Mouse (Mus musculus): Measurements from ENCODE around the gene Ginm1.
"Not testable (repeated sequence)": the region's sequence is repeated elsewhere in the genome, so short reads cannot be mapped to it uniquely, and the experiment has no call there.

Gene Ginm1

DNA sequence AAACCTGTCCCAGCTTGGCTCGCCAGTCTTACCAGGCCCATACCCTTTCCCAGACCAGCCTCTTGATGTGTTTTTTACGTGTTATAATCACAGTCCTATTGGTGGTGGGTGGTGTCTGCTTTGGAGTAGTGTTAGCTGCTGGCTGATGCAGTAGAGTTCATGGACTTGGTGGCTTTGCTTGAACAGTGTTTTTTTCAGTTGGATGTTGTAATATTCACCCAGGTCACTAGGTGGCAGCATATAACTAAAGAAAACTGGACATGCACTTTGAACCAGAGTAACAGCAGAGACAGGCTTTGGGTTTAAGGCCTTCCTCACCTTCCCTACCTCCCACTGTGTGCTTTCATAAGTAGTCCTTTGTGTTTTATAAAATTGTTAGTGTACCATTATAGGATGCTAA is 17.3 kb upstream of the Ginm1 start:
- peak in 1 of 2 experiments; percentile 25 for DNase-seq (ENCODE audit: low spot score in 2 of 2)

DNA sequence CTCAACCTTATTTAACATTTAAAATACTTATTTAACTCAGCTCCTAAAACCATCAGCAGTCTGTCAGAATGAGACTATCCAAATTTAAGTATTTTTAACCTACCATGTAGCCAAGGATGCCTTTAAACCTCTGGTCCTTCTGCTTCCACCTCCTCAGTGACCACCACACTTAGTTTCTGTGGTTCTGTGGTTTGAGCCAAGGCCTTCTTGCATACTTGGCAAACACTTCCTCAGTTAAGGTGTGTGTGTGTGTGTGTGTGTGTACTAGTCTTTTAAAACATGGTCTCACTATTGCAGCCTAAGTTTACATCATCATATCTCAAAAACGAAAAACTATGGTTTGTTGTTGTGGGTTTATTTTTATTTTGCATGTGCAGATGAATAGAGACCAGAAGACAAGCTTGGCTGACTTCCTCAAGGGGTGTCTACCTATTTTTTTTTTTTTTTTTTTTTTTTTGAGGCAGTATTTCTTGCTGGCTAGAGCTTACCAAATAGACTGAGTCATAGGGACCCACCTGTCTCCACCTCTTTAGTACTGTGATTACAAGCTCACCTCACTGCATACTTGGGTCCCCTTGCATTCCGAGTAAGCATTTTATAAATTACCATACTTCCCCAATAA is 10.0 kb upstream of the Ginm1 start:
- no peak for DNase-seq (ENCODE audit: low spot score in 2 of 2)

DNA sequence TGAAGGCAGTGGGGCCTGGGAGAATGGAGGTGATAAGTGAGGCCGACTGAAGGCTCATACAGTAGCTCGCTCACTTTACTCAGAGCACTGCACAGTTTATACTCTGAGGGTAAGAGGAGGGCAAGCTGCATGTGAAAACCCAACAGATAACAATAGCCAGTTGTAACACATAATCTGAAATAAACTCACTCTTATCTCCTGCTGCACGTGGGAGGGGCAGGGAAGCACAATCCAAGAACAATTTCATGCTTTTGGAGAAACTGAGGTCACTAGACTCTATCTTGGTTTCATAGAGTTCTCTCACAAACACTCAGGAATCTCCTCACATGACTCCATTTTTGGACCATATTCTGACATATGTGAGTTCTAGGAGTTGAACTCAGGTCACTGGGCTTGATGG is 8.6 kb upstream of the Ginm1 start:
- DNase-seq (ENCODE audit: low spot score in 2 of 2): no peak

DNA sequence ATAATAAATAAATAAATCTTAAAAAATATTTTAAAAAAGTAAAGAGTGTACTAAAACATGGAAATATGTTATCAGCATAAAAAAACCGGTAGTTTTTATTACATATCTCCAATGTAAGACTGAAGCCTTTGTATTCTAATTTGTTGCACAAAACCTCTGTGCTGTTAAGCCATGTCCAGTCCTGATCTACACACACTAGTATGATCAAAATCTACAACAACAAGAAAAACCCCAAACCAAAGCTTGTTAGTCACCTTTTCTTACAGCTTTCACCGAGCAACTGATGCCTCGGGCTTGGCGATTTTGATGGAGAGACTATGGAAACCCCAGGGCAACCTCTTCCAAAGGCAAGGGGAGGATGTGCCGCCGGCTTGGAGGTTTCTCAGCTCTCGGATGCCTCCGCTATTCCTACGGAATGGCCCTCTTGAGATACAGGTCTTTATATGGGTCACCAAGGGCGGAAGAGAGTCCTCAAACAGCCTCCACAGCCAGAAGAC is 322 bp downstream of the Ginm1 start:
- DNase-seq (ENCODE audit: low spot score in 2 of 2): no peak

DNA sequence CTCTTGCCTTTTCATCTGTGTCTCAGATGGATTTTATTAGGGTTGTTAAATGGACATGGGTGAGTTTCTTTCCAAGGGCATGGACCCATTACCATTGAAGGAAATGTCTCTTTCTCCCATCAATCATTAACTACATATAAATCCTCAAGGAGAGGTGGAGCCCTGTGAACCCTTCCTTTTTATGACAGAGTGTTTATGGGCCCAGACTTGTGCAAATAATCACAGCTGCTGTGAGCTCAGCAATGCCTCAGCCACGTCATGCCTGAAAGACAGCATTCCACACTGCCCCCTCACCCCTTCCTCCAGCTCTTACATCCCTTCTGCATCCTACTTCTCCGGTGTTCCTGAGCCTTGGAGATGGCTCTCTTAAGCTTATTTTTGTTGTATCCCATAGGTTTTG is 5.3 kb downstream of the Ginm1 start:
- no peak for DNase-seq (ENCODE audit: low spot score in 2 of 2)

DNA sequence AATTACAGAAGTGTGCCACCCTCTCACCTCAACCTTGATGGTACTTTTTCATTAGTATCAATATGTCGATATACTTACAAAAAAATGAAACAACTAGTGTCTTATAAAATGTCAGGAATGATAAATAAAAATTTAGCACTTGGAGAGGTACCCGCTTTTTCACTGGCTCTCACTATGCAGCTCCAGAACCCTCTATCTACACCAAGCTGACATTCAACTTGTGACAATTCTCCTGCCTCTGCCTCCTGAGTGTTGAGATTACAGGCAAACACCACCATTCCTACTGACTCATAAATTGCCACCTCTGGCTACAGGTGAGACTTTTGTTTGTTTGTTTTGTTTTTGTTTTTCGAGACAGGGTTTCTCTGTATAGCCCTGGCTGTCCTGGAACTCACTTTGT is 11.4 kb downstream of the Ginm1 start:
- no peak for DNase-seq (ENCODE audit: low spot score in 2 of 2)

DNA sequence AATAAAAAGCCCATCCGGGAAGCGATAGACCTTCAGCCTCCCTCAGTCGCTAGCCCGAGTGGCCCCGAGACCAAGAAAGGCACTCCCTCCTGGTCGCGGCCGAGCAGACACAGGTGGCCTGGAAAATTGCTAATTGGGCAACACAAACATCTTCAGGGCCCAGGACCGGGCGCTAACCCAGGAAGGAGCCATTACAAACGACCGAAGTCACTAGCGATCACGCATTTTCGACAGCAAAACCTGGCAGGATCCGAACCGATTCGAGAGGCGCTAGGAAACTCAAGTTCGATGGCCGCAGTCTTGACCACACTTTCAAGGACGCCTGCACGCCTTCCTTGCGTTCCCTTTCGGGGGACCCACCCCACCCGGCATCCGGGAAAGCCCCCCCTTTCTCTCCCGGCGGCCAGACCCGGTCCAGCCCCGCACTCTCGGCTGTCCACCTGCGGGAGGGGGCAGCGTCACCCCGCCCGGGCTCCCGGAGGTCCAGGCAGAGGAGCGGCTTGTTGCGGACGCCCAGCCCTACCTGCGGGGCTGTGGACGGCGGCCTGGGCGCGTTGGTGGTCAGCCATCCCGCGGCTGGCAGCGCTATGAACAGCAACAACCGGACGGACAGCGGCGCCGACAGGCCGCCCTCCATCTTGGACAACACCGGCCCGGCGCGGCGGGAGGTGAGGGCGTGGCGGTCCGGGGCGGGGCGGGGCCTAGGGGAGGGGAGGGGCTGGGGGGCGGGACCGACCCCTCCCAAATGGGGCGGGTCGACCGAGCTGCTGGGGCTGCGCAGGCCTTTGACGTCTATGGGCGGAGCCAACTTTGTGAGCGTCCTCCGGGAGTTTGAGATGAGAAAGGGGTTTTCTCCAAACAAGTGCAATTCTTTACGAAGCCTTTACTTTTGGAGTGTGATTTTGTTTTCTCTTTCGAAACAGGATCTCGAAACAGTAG is 12.1 kb downstream of the Ginm1 start:
- peak; percentile 38 to 69 for DNase-seq (ENCODE audit: low spot score in 2 of 2)

DNA sequence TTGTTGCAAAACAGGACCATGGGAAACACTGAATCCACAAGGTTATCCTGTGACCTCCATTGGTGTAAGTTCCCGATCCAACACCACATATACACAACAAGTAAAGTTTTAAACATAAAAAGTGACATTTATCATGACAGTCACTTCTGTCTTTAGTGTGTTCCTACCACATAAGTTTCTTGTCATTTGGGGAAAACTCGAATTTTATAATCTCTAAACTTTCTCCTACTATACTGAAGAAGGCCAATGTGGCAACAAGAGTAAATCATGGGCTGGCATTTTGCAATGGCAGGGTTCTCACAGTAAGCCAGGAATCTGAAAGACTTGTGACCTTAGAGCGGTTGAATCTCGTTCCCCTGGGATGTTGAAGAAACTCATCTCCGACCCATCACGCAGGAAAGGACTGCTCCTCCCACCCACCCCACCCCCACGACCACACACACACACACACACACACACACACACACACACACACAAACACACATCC is 12.8 kb downstream of the Ginm1 start:
- DNase-seq (ENCODE audit: low spot score in 2 of 2): no peak

DNA sequence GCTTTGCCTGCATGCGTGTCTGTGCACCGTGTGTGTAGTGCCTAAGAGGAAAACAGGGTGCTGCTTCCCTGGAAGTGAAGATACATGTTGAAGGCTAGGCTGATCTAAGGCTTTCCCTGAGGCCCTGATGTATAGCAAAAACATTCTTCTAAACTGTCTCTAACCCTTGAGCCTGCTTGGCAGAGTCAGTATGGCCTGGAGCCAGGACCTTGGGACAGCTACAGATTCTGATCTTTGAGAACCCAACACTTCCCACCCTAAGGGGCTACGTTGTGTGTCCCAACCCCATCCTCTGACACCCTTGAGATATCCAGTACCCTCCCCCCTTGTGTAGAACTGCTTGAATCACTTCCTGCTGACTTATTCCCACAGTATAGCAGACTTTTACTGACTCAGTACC is 14.3 kb downstream of the Ginm1 start:
- no peak for DNase-seq (ENCODE audit: low spot score in 2 of 2)

DNA sequence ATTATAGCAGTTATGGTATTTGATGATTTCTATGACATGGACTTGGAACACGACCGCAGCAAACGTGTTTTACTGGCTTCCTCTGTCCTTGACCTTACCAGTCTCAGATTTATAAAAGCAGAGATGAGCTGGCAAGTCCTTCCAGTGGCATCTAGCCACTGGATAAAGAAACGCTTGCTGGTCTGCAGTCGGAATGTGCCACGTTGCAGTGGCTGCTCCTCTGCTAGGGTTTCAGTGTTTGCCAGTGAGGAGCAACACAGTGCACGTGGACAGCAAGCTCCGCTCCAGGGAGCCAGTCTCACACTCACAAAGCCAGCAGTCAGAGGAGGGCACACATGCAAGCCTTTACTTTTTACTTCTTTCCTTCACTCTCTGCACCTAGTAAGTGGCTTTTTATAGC is 17.2 kb downstream of the Ginm1 start:
- no peak for DNase-seq (ENCODE audit: low spot score in 2 of 2)

DNA sequence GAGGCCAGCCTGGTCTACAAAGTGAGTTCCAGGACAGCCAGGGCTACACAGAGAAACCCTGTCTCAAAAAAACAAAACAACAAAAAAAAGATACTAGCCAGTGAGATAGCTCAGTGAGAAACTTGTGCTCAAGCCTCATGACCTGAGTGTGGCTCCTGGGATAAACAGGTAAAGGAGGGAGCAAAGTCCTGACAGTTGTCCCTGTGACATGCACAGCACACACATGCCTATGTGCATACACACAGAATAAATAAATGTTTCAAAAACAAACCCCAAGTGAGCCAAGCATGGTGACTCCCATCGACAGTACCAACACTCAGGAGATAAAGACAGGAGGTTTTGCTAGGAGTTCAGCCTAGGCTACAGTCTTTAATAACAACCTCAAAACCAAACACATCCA is 19.9 kb downstream of the Ginm1 start:
- no peak for DNase-seq (ENCODE audit: low spot score in 2 of 2)

DNA sequence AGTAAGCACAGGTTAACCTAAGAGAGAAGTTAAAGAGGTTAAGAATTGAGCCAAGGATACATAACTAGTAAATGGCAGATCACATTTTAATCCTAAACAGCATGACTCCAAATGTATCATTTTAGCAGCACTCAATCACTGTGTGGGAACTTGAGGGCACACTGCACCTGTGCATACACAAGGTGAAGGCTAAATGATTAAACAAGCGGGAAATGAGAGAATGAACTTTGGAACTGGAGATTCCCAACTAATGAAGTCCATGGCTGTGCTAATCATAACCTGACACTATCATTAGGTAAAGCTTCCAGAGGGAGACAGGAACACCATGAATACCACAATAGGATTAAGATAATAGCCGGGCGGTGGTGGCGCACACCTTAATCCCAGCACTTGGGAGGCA is 20.3 kb downstream of the Ginm1 start:
- no peak for DNase-seq (ENCODE audit: low spot score in 2 of 2)

DNA sequence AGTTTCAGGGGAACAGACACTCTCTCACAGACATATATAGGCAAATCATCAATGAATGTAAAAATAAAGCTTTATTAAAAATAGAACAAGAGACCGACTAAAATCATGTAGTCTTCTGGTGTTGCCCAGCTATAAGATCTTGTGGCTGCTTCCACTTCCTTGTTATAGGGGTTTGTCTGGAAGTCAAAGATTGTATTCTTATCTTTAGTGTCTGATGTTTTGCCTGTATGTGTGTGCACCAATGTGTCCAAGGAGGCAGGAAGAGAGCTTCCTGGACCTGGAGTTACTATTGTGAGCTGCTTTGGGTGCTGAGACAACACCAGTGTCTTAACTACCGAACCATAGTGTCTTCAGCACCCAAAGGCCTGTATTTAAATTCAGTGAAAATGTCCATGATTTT is 35.1 kb downstream of the Ginm1 start:
- DNase-seq (ENCODE audit: low spot score in 2 of 2): no peak

DNA sequence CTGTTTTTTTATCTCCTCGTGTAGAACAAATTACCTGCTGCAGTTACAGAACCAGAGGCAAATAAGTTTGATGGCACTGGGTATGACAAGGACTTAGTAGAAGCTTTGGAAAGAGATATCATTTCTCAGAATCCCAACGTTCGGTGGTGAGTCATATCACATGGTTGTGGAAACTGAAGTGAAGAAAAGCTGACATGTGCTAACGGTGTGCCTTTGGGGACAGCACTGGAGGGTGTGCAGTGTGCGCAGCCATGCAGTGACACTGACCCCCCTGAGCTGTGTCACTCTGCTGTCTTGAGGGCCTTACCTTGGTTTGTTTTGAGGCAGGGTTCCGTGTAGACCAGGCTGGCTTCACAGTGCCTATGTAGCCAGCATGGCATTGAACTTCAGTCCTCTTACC is 43.9 kb downstream of the Ginm1 start:
- DNase-seq (ENCODE audit: low spot score in 2 of 2): no peak

DNA sequence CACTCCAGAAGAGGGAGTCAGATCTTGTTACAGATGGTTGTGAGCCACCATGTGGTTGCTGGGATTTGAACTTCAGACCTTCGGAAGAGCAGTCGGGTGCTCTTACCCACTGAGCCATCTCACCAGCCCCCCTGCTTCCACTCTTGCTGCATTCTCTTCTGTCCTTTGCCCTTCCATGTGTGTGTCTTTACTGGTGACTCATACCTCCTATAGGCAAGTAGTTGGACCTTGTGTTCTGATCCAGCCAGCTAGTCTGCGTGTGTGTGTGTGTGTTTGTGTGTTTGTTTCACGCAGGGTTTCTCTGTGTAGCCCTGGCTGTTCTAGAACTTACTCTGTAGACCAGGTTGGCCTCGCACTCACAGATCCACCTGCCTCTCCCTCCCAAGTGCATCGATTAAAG is 47.1 kb downstream of the Ginm1 start:
- not testable (repeated sequence) for DNase-seq (ENCODE audit: low spot score in 2 of 2)

DNA sequence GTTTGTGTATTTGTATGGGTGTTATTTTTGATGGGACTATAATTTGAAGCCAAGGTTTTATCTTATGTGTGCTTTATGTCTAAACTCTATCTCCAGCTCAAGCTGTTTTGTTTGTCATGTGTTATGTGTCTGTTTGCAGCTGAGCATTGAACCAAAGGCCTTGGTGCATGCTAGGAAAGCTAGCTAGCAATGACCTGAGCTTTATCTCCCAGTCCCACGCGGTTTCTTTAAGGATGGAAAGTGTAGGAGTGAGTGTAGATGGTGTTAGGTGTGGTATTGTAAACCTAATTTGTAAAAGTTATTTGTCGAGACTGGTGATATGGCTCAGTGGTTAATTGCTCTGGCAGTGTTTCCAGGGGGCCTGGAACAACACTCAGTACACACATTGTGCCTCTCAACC is 54.7 kb downstream of the Ginm1 start:
- DNase-seq (ENCODE audit: low spot score in 2 of 2): no peak

DNA sequence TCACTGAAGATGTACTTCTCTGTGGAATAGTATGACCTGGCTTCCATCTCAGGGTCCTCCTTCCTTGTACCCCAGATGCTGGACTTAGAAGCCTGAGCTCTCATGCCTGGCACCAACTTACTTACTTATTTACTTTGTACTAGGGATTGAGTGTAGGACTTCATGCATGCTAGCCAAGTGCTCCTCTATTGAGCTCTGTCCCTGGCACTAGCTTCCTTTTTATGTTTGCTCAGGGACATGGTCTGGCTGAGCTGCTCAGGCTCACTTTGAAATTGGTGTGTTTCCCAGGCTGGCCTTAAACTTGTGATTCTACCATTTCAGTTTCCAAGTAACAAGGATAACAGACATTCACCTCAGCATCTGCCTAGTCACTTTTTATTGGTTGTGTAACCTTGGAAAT is 55.5 kb downstream of the Ginm1 start:
- DNase-seq (ENCODE audit: low spot score in 2 of 2): no peak

DNA sequence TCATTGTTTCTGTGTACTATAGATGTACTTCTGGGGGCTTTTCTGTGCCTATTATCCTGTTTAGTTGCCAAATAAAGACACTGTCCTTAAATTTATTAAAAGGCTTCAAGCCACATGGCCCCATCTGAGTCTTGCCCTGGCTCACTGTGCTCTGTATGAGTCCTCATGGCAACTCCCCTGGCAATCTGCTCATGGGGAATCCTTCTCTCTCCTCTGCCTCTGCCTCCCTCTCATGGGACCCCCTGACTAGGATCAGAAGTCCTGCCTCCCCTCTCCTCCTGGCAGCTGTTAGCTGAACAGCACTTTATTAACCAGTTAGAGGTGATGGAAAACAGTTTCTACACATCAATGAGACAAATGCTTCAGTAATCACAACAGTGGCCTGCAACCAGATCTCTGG is 61.0 kb downstream of the Ginm1 start:
- no peak for DNase-seq (ENCODE audit: low spot score in 2 of 2)

DNA sequence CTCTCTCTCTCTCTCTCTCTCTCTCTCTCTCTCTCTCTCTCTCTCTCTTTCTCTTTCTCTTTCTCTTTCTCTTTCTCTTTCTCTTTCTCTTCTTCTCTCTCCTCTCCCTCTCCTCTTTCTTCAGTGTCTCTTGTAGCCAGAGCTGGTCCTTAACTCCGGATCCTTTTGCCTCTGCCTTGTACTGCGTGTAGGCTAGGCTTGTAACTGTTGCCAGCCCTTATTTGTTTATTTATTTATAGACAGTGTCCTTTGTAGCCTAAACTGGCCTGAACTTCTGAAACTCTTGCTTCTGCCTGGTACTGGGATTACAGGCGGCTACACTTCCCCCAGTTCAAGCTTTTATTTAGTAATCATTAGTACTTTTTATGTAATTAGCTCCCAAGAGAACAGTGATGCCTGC is 65.6 kb downstream of the Ginm1 start:
- DNase-seq (ENCODE audit: low spot score in 2 of 2): no peak

DNA sequence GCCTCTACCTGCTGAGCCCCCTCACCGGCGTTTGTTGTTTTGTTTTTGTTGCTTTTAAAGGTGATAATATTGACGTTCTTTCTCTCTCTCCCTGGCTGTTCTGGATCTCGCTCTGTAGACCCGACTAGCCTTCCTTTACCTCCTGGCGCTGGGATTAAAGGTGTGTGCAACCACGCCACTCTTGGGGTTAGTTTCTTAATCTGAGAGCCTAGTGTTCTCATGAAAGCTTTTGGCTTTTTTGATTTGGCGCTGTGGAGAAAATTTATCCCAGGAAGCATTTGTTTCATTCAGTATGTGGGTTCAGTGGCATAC is 66.2 kb downstream of the Ginm1 start:
- no peak for DNase-seq (ENCODE audit: low spot score in 2 of 2)

DNA sequence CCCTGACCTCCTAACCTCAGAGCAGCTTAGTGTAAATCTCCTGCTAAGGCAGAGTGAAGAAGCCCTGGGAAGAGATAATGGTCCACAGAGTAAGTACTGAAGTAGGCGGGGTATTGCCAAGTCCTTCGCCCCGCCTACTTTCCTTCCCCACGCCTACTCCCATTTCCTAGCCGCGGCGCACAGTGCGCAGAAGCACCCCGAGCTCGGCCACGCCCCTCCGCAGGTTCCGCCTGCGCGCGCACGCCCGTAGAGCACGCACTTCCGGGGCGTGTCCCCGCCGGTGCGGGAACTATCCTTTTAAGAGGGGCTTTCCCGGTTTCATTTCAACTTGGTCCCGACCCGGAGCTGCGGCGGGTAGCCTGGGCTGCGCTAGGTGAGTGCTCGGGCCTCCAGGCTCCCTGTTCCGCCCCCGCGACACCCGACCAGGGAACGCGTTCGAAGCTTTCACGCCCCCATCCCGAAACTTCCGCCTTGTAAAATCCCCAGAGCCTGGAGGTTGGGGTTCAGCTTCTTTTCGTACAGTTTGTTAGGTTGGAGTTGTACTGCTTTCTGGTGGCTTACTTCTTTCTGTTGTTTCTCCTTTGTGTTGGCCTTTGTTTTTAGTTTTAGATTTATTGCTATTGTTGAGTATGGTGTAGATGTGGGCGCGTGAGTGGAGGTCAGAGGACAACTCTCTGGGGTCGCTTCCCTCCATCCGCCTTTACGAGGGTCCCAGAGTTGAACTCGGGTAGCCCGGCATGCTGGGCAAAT is 66.7 kb downstream of the Ginm1 start, which contains the start of gene Katna1:
Gene Katna1, plus strand, starts transcription at position 250 of the 750 bp plus-strand sequence.
- DNase-seq (ENCODE audit: low spot score in 2 of 2): peak; percentile 74 to 78
